Mouse (Mus musculus) midbrain, embryonic 14.5 days (tissue): ENCODE data around the gene Ntmt1. TPM values are rescaled to one million over a fixed set of nuclear protein-coding genes. Genes with fewer than 3 reads are reported as not detected.

ENCODE experiments used
- ATAC-seq: fragments of 200-750 bp; cut with Nextera tagmentation; 2 replicates; pipeline ENCODE4 v1.8.0; 2017; ENCODE audit warnings: moderate number of reproducible peaks, moderate library complexity; ENCODE audit not compliant: low FRiP score, low TSS enrichment
- DNase-seq: peaks from one replicate; pipeline ENCODE4 v3.0.0-alpha.2; 2015
- H3K27ac ChIP-seq: fragments of 300-500 bp; sonication (generic); replicated peaks from 2 replicates; pipeline ENCODE4 v1.5.1; 2014; ENCODE audit warnings: mild to moderate bottlenecking, low read depth, low read length, moderate library complexity
- H3K27me3 ChIP-seq: fragments of 300-500 bp; sonication (generic); 2 replicates; pipeline ENCODE4 v1.6.1; 2014; ENCODE audit warnings: low read length, control low read depth, mixed read lengths; ENCODE audit not compliant: control insufficient read depth, insufficient read depth
- H3K36me3 ChIP-seq: fragments of 300-500 bp; sonication (generic); 2 replicates; pipeline ENCODE4 v1.6.1; 2014; ENCODE audit warnings: low read length, control low read depth; ENCODE audit not compliant: control insufficient read depth, insufficient read depth
- H3K4me1 ChIP-seq: fragments of 300-500 bp; sonication (generic); 2 replicates; pipeline ENCODE4 v1.6.1; 2014; ENCODE audit warnings: mild to moderate bottlenecking, antibody characterized with exemption, low read length, control low read depth; ENCODE audit not compliant: control insufficient read depth, insufficient read depth
- H3K4me2 ChIP-seq: fragments of 300-500 bp; sonication (generic); 2 replicates; pipeline ENCODE4 v1.6.1; 2014; ENCODE audit warnings: mild to moderate bottlenecking, low read length, moderate library complexity
- H3K4me3 ChIP-seq: fragments of 300-500 bp; sonication (generic); replicated peaks from 2 replicates; pipeline ENCODE4 v1.5.1; 2014; ENCODE audit warnings: low read depth, low read length
- H3K9ac ChIP-seq: fragments of 300-500 bp; sonication (generic); replicated peaks from 2 replicates; pipeline ENCODE4 v1.6.1; 2014; ENCODE audit warnings: mild to moderate bottlenecking, low read length, moderate library complexity
- H3K9me3 ChIP-seq: fragments of 300-500 bp; sonication (generic); 2 replicates; pipeline ENCODE4 v1.6.1; 2016; ENCODE audit warnings: low read length, control low read depth, mixed read lengths; ENCODE audit not compliant: control insufficient read depth
- WGBS: fragments of 180-500 bp; shearing (Covaris S2); extraction: QIAGEN DNeasy Blood & Tissue Kit; methylation state at CpG from one replicate; pipeline ENCODE4 v1.1.7; 2014; 5-methylcytosine and 5-hydroxymethylcytosine counted together
- polyA plus RNA-seq: library from polyadenylated mRNA; unstranded; fragments of >200 nt; fragmentation: Nextera tagmentation; extraction: Ambion mirVana; gene quantifications from 2 replicates; pipeline ENCODE4 v1.2.1, GENCODE M21; 2014

Ntmt1 gene
- polyA plus RNA-seq, 1 experiment from 2014 or later = 114 TPM

- Histone ChIP-seq H3K27me3 (peaks cover 12% of the 10 kb centered on the region), H3K4me1 (peaks cover 26% of the 10 kb centered on the region), H3K9ac (no peak overlapping the region), H3K9me3 (no peaks in the 10 kb centered on the region), H3K4me3 (no peak overlapping the region), H3K4me2 (no peak overlapping the region), H3K36me3 (0 out of 2 replicates have a peak, but pooled peaks cover 3% of the 10 kb centered on the region), H3K27ac (no peak overlapping the region)
- 90% methylated on average over 2 of the region's 2 CpGs for WGBS
- DNase-seq = no peak
- ATAC-seq = no peak
Observed at GRCm38 (mm10) chr2:30805983-30806382, 1.6 kb upstream of the Ntmt1 start.

GRCm38 (mm10) chr2:30807147-30807647, 429 bp upstream of the Ntmt1 start:
- ATAC-seq = no peak; the same call in 1 of the 2 replicates
- Histone ChIP-seq H3K27me3 (peaks cover 3% of the 10 kb centered on the region; the same call in 1 of the 2 replicates), H3K36me3 (0 out of 2 replicates have a peak, but pooled peaks cover 5% of the 10 kb centered on the region), H3K4me2 (peak overlapping the region; percentile 90), H3K9ac (peak overlapping the region; percentile 93), H3K27ac (peak overlapping the region; percentile 88), H3K9me3 (no peaks in the 10 kb centered on the region), H3K4me1 (peaks cover 18% of the 10 kb centered on the region), H3K4me3 (peak overlapping the region; percentile 83)
- 4% methylated on average over 28 of the region's 28 CpGs for WGBS
- DNase-seq = no peak

GRCm38 (mm10) chr2:30808296-30808655, 650 bp downstream of the Ntmt1 start:
- no peak for ATAC-seq
- H3K4me1 ChIP-seq = peaks cover 18% of the 10 kb centered on the region
- H3K4me3 ChIP-seq = peak overlapping the region; percentile 83
- DNase-seq = no peak
- 5% methylated on average over 10 of the region's 10 CpGs for WGBS
- H3K27ac ChIP-seq = peak overlapping the region; percentile 88
- H3K27me3 ChIP-seq = no peaks in the 10 kb centered on the region
- peaks cover 9% of the 10 kb centered on the region for H3K36me3 ChIP-seq
- peak overlapping the region; percentile 90 for H3K4me2 ChIP-seq
- no peaks in the 10 kb centered on the region for H3K9me3 ChIP-seq
- peak overlapping the region; percentile 93 for H3K9ac ChIP-seq

GRCm38 (mm10) chr2:30809503-30809902, 1.9 kb downstream of the Ntmt1 start:
- Histone ChIP-seq H3K4me1 (peaks cover 18% of the 10 kb centered on the region), H3K4me2 (peak overlapping the region; percentile 47), H3K9ac (no peak overlapping the region; the same call in 1 of the 2 replicates), H3K4me3 (peak overlapping the region; percentile 19; the same call in 1 of the 2 replicates), H3K36me3 (peaks cover 20% of the 10 kb centered on the region), H3K27ac (no peak overlapping the region), H3K27me3 (no peaks in the 10 kb centered on the region), H3K9me3 (no peaks in the 10 kb centered on the region)
- 85% methylated on average over 5 of the region's 5 CpGs for WGBS
- DNase-seq (no peak), ATAC-seq (no peak)

- Histone ChIP-seq H3K4me2 (no peak overlapping the region), H3K4me1 (peaks cover 18% of the 10 kb centered on the region), H3K4me3 (no peak overlapping the region), H3K9me3 (no peaks in the 10 kb centered on the region), H3K27me3 (no peaks in the 10 kb centered on the region), H3K9ac (no peak overlapping the region), H3K27ac (no peak overlapping the region), H3K36me3 (peaks cover 31% of the 10 kb centered on the region)
- WGBS = 95% methylated on average over 7 of the region's 7 CpGs
- DNase-seq (no peak), ATAC-seq (no peak)
Observed at GRCm38 (mm10) chr2:30810573-30810972, 2.9 kb downstream of the Ntmt1 start.

GRCm38 (mm10) chr2:30816383-30816782, 8.8 kb downstream of the Ntmt1 start:
- H3K4me1 ChIP-seq = no peaks in the 10 kb centered on the region
- no peak overlapping the region for H3K9ac ChIP-seq
- DNase-seq (no peak), ATAC-seq (no peak)
- no peak overlapping the region for H3K27ac ChIP-seq
- 92% methylated on average over 1 of the region's 1 CpGs for WGBS
- H3K36me3 ChIP-seq = peaks cover 71% of the 10 kb centered on the region
- H3K4me2 ChIP-seq = no peak overlapping the region
- no peaks in the 10 kb centered on the region for H3K9me3 ChIP-seq
- H3K27me3 ChIP-seq = no peaks in the 10 kb centered on the region
- no peak overlapping the region for H3K4me3 ChIP-seq

- no peaks in the 10 kb centered on the region for H3K27me3 ChIP-seq
- 96% methylated on average over 5 of the region's 5 CpGs for WGBS
- H3K9ac ChIP-seq = no peak overlapping the region
- H3K36me3 ChIP-seq = peaks cover 85% of the 10 kb centered on the region
- no peaks in the 10 kb centered on the region for H3K9me3 ChIP-seq
- no peak overlapping the region for H3K4me2 ChIP-seq
- DNase-seq (no peak), ATAC-seq (no peak)
- no peaks in the 10 kb centered on the region for H3K4me1 ChIP-seq
- no peak overlapping the region for H3K4me3 ChIP-seq
- H3K27ac ChIP-seq = no peak overlapping the region
Observed at GRCm38 (mm10) chr2:30819873-30820272, 12.2 kb downstream of the Ntmt1 start.

- no peak for ATAC-seq
- H3K36me3 ChIP-seq = peaks cover 84% of the 10 kb centered on the region
- H3K27ac ChIP-seq = no peak overlapping the region
- no peak overlapping the region for H3K4me2 ChIP-seq
- H3K4me3 ChIP-seq = no peak overlapping the region
- H3K9me3 ChIP-seq = no peaks in the 10 kb centered on the region
- no peak overlapping the region for H3K9ac ChIP-seq
- 94% methylated on average over 3 of the region's 3 CpGs for WGBS
- no peaks in the 10 kb centered on the region for H3K4me1 ChIP-seq
- no peak for DNase-seq
- no peaks in the 10 kb centered on the region for H3K27me3 ChIP-seq
Observed at GRCm38 (mm10) chr2:30821073-30821472, 13.4 kb downstream of the Ntmt1 start.

GRCm38 (mm10) chr2:30822460-30822859, 14.8 kb downstream of the Ntmt1 start:
- peaks cover 74% of the 10 kb centered on the region for H3K36me3 ChIP-seq

More at GRCm38 (mm10) chr2:30822460-30822859, 14.8 kb downstream of the Ntmt1 start:
- DNase-seq (no peak), ATAC-seq (no peak)
- no peak overlapping the region for H3K4me2 ChIP-seq
- H3K27me3 ChIP-seq = no peaks in the 10 kb centered on the region
- H3K4me3 ChIP-seq = no peak overlapping the region
- no peak overlapping the region for H3K9ac ChIP-seq
- peaks cover 9% of the 10 kb centered on the region for H3K4me1 ChIP-seq
- no peak overlapping the region for H3K27ac ChIP-seq
- no peaks in the 10 kb centered on the region for H3K9me3 ChIP-seq
- WGBS = 92% methylated on average over 8 of the region's 8 CpGs
